Mouse (Mus musculus): Measurements from ENCODE around the gene Clip2.

Clip2 gene

DNA sequence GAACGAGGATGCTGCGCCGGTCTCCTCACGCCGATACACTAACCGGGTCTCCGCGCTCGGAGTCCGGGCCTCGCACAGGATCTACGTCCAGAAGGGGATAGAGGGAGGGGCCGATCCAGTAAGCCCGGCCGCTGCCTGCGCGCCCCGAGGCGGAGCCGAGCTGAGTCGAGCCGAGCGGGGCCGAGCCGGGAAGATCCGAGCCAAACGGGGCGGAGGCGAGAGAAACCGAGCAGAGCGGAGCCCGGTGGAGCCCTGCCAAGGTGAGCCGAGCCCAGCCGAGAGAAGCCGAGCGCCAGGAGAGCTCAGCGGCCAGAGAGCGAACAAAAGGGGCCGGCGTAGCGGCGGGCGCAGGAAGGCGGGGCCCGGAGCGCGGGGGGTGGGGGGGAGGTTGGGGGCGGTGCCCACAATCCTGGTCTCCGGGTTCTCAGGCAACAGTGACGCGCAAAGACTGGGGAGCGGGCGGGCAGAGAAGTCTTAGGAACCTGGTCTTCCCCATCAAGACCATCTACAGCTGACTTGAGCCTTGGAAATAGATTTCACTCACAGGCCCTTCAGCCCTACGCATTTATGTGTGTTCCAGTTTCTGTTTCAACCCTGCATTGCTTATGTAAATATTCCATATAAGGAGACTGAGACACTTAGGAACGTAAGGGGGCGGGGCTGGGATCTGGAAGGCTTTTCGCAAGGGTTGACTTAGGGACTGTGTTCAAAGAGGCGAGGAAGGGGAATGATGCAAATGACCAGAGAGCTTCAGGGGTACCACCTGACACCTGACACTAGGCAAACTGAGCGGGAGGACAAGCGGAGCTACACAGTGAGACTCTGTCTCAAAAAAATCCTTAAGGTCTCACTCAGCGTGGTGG, at the start of gene Clip2:
Clip2 (minus strand) TSS at position 325 of the 863 bp plus-strand sequence.
- peak; percentile 99 for DNase-seq (ENCODE audit: low spot score)

GRCm38 (mm10) chr5:134597711-134598110, 45.5 kb upstream of the Clip2 start:
- no peak for DNase-seq (ENCODE audit: low spot score)

DNA sequence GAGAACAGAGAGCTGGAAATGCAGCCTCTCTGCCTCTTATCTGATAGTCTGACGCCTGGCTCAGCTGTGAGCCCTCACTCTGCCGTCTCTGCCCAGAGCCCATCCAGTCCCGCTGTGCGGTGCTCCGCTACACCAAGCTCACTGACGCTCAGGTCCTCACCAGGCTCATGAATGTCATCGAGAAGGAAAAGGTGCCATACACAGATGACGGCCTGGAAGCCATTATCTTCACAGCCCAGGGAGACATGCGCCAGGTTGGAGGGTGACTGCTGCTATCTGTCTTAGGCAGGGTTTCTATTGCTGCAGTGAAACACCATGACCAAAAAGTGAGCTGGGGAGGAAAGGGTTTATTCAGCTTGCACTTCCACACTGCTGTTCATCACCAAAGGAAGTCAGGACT, 40.9 kb upstream of the Clip2 start:
- no peak for DNase-seq (ENCODE audit: low spot score)

- DNase-seq (ENCODE audit: low spot score) = no peak
These were observed 39.9 kb upstream of the Clip2 start for GRCm38 (mm10) chr5:134592026-134592581.

DNA sequence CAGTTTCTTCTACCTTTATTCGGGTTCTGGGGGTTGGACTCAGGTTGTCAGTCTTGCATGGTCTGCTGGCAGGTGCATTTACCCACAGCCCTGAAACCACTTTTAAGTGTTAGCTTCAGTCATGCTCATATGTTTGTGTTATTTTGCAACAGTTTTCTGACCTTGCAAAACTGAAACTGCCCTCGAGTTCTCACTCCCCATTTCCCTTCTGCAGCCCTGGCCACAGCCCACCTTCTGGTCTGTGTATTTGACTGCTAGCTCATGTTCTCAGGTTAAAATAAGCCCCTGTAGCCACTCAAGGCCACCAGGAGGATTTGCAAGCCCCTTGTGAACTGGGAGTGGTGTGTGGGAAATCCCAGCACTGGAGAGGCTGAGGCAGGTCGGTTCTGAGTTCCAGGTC, 37.7 kb upstream of the Clip2 start:
- DNase-seq (ENCODE audit: low spot score) = no peak

- DNase-seq (ENCODE audit: low spot score) = no peak
These were observed 32.6 kb upstream of the Clip2 start for GRCm38 (mm10) chr5:134584798-134585197.

DNA sequence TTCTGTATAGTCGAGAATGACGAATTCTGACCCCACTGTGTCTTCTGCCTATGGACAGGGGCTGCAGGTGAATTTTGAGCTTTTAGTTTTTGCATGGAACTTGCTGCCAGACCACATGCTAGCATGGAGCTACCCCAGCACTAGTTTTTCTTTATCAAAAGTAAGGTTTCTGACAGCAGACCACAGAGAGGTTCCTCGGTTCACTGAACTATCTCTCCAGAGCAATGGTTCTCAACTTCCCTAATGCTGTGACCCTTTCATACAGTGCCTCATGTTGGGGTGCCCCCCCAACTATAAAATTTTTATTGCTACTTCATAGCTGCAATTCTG, 31.6 kb upstream of the Clip2 start:
- no peak for DNase-seq (ENCODE audit: low spot score)

DNA sequence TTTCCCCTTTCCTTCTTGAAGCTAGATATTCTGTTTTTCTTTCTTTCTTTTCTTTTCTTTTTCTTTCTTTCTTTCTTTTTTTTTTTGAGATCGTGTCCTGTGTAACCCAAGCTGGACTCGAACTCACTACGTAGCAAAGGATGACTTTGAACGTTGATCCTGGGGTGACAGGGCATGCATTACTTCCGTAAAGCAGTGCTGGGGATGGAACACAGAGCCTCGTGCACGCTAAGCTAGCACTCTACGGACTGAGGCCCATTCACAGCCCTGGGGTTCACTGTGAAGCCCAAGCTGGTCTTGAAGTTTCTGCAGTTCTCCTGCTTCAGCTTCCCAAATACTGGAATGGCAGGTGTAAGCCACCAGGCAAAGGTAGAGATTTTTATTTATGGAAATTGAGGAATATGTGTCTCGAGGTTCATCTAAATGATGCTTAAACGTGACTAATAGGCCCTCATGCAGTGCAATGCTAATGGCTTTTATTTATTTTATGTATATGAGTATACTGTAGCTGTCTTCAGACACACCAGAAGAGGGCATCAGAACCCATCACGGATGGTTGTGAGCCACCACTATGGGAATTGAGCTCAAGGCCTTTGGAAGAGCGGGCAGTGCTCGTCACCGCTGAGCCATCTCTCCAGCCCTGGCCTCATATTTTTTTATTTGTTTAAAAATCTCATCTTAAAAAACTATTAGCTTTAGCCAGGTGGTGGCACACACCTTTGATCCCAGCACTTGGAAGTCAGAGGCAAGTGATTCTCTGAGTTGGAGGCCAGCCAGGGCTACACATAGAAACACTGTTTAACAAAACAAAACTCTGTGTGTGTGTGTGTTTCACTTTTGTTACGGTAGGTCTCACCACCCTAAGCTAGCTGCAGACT, 31.0 kb upstream of the Clip2 start:
- no peak for DNase-seq (ENCODE audit: low spot score)

- peak; percentile 95 for DNase-seq (ENCODE audit: low spot score)
These were observed 30.1 kb upstream of the Clip2 start for GRCm38 (mm10) chr5:134582221-134582907.

GRCm38 (mm10) chr5:134581146-134581545, 28.9 kb upstream of the Clip2 start, which contains the start of gene Rfc2:
Rfc2 (plus strand) TSS chr5:134581366.
- DNase-seq (ENCODE audit: low spot score) = no peak

DNA sequence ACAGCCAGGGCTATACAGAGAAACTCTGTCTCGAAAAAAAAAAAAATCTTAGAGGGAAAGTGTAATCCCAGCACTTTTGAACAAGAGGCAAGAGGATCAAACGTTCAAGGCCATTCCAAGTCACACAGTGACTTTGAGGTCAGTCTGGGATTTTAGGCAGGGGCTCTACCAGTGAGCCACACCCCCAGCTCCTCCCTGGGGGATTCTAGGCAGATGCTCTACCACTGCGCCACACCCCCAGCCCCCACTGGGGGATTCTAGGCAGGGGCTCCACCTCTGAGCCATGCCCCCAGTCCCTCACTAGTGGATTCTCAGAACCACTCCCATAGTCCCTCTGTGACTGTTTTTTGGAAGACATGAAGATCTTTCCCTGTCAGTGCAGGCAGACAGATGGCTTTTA, 26.9 kb upstream of the Clip2 start:
- DNase-seq (ENCODE audit: low spot score) = no peak

- no peak for DNase-seq (ENCODE audit: low spot score)
These were observed 25.3 kb upstream of the Clip2 start for GRCm38 (mm10) chr5:134577534-134577933.

DNA sequence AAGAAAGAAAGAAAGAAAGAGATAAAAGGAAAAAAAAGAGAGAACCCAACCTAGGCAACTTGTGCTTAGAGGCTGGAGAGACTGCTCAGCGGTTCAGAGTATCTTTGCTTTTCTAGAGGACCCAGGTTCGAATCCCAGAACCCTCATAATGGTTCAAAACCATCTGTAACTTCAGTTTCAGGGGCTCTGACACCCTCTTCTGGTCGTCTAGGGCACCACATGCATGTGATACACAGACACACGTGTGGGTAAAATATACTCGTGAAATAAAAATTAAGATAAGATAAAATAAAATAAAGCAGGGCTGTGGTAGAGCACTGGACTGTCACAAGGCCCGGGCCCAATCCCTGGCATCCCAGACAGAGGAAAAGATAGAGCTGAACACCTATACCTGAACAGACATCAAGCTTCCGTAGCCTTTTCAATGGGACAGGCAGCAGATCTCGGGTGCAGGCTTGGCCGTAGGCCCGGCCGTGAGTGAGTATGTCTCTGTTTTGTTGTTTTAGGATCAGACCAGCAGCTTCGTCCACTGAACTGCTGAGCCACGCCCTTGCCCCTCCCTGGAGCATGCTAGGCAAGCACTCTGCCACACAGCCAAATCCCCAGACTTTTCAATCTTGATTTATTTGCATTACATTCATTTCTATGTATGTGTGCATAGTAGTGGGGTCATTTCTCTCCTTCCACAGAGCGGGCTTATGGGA, 24.4 kb upstream of the Clip2 start:
- no peak for DNase-seq (ENCODE audit: low spot score)

GRCm38 (mm10) chr5:134575833-134576232, 23.6 kb upstream of the Clip2 start:
- DNase-seq (ENCODE audit: low spot score) = no peak

GRCm38 (mm10) chr5:134572508-134573214, 20.4 kb upstream of the Clip2 start:
- DNase-seq (ENCODE audit: low spot score) = peak; percentile 20

GRCm38 (mm10) chr5:134571730-134572507, 19.7 kb upstream of the Clip2 start:
- peak; percentile 28 for DNase-seq (ENCODE audit: low spot score)

- no peak for DNase-seq (ENCODE audit: low spot score)
These were observed 16.8 kb upstream of the Clip2 start for GRCm38 (mm10) chr5:134568964-134569491.

DNA sequence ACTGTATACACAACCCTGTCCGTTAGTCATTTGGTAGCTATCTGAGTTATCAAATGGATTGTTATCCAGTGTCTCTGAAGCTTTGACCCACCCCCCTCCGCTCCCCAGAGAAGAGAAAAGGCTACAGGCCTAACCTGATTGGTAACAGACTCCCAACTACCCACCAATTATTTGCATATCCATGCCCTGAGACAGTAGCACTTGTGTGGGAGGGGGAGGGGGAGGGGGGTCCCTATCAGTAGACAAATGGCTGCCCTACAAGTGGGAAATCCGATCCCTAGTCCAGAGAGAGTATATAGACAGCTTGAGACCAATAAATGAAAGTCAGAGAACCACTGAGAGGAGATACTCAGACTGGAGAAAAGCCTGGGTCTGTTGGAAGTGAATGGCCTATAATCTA, 15.8 kb upstream of the Clip2 start:
- DNase-seq (ENCODE audit: low spot score) = no peak

DNA sequence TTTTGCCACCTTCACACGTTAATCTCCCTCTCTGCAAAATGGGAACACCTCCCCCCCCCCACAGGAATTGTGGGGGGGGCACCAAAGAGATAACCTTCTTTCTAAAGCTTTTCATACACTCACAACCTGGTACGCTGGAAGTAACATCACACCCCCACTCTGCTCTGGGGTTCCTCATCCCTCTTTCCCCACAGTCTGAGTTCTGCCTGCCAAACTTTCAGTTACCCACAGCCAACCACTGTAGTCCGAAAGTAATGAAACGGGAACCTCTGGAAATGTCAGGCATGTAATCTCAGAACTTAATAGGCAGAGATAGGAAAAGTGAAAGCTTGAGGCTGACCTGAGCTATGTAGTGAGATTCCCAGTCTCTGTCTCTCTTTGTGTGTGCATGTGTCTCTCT, 15.2 kb upstream of the Clip2 start:
- no peak for DNase-seq (ENCODE audit: low spot score)

- DNase-seq (ENCODE audit: low spot score) = no peak
These were observed 13.5 kb upstream of the Clip2 start for GRCm38 (mm10) chr5:134565696-134566095.

Measured in ovary, postnatal 36 days (tissue).